Mouse (Mus musculus): ENCODE results near the gene Kdm5b.

DNA sequence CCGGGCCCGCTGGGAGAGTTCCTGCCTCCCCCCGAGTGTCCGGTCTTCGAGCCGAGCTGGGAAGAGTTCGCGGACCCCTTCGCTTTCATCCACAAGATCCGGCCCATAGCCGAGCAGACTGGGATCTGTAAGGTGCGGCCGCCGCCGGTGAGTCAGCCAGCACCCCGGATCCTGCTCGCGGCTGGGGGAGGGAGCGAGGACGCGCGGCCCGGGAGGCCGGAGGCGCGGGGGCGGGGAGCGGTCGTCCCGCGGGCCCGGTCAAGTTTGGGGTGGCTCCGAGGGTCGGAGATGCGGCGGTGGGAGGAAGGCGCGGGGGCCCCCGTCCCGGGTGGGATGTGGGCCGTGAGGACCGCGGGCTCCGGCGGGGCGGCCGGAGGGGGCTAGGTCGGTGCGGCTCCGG, 425 bp downstream of the Kdm5b start:
- no peak for TF ChIP-seq POLR2A (IDR thresholded peaks at IDR 0.05; ENCODE audit: borderline replicate concordance, extremely low read depth, insufficient read depth, insufficient read length, poor library complexity, severe bottlenecking)
- TF ChIP-seq CTCF (IDR thresholded peaks at IDR 0.05; ENCODE audit: borderline replicate concordance, extremely low read depth, insufficient read depth, insufficient read length), result no peak

All from brain, embryonic 14.5 days (tissue).